Mouse (Mus musculus) embryo, embryonic 11 days (tissue): ENCODE measurements around the gene Epor.

ENCODE experiments used
- DNase-seq: peaks from one replicate; pipeline ENCODE4 v3.0.0-alpha.2; 2015

Epor gene

GRCm38 (mm10) chr9:21963417-21963816 lies at the start of gene Epor:
Gene Epor, minus strand, starts transcription at chr9:21963506.
- DNase-seq: peak; percentile 67

DNA sequence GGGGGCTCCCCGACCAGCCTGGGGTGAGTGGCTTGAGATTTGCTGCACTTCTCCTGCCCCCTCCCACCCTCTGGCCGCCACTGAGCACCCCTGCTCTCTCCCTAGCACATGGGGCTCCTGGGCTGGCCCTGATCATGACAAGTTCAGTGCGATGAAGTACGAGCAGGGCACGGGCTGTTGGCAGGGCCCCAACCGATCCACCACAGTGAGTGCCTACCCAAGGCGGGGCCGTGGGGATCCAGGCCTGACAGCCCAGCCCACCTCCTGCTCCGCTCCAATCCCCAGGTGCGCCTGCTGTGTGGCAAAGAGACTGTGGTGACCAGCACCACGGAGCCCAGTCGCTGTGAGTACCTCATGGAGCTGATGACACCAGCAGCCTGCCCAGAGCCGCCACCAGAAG lies 49.4 kb upstream of the Epor start:
- DNase-seq: no peak

GRCm38 (mm10) chr9:22011055-22011454 lies 47.7 kb upstream of the Epor start:
- DNase-seq: no peak

DNA sequence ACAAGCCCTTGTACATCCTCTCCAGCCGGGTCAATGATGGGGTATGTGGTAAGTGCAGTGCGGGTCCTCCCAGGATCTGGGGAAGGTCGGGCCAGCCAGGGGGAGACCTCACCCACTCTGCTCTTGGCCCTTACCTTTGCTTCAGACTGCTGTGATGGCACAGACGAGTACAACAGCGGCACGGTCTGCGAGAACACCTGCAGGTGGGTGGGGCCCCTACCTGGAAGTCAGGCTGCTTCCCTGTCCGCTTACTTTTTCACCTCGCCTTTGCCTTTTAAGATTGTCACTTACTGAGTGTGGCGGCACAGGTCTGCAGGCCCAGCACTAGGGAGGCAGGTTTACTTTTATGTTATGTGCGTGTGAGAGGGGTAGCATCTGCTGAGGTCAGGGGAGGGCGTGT lies 41.2 kb upstream of the Epor start:
- DNase-seq: no peak

DNA sequence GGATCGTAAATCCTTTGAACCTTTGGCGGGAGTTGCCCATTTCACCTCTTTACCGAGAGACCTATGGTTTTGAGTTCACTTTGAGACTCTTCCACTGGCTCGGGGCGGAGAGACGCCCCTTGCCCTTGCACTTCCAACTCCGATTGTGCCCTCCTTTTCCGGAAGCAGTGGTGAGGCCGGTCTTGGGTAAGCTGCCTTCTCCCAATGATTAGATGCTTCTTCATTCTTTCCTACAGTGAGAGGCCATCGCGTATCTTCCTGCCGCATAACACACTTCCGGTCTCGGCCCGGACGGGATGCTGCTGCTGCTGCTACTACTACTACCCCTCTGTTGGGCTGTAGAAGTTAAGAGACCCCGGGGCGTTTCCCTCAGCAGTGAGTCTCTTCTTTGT lies 39.9 kb upstream of the Epor start:
- peak; percentile 62 for DNase-seq

- DNase-seq: peak; percentile 100
Measured at GRCm38 (mm10) chr9:22002194-22003162, 39.2 kb upstream of the Epor start, which contains the start of the genes Ccdc151 and Prkcsh. Gene Ccdc151, minus strand, starts transcription at chr9:22002634. Gene Prkcsh, plus strand, starts transcription at chr9:22002806.

GRCm38 (mm10) chr9:22001633-22002032 lies 38.3 kb upstream of the Epor start:
- no peak for DNase-seq

GRCm38 (mm10) chr9:22000296-22000695 lies 37.0 kb upstream of the Epor start:
- DNase-seq: no peak

DNA sequence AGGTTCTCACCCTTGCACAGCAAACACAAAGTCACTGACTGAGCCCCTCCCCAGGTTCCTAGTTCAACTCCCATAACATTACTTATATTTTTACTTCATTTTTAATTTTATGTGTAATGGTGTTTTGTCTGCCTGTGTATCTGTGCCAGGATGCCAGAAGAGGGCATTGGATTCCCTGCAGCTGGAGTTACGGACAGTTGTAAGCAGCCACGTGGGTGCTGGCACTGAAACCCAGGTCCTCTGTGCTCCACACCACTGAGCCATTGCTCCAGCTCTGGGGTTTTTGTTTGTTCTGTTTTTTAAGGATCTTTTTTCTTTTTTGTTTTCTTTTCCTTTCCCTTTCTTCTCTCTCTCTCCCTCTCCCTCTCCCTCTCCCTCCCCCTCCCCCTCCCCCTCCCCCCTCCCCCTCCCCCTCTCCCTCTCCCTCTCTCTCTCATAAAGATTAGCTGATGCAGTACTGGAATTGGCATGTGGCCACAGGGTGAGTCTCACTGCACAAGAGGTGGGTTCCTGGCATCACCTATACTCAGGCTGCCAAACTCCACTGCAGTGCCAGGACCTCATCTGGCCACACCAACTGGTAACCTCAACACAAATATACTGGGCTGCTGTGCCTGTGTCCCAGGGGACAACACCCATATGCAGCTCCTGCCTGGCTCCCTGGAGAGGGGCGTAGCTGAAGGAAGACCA lies 33.0 kb upstream of the Epor start:
- no peak for DNase-seq

DNA sequence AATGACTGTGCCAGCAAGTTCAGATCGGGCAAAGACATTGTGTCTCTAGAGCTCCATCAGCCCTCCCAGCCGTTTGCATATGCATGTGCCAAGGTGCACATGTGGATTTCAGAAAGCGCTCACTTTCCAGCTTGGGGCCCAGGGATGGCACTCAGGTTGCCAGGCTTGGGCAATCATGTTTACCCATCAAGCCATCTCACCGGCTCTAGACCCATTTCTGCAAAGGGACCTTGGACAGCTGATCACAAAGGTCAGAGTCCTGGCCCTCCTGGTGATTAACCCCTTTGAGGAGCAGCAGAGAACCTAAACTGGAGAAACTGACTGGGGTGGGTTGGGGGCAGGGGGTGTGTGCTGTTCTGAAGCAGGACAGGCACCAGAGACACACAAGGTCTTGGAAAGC lies 28.9 kb upstream of the Epor start:
- DNase-seq: no peak

GRCm38 (mm10) chr9:21989230-21990110 lies 26.2 kb upstream of the Epor start, which contains the start of gene Rgl3:
Gene Rgl3, minus strand, starts transcription at chr9:21989446.
- DNase-seq: peak; percentile 70

GRCm38 (mm10) chr9:21988421-21989101 lies 25.3 kb upstream of the Epor start:
- peak; percentile 37 for DNase-seq

GRCm38 (mm10) chr9:21987592-21988342 lies 24.5 kb upstream of the Epor start:
- no peak for DNase-seq

- no peak for DNase-seq
Measured at GRCm38 (mm10) chr9:21983911-21984310, 20.6 kb upstream of the Epor start.

GRCm38 (mm10) chr9:21978398-21979128 lies 15.3 kb upstream of the Epor start:
- no peak for DNase-seq

GRCm38 (mm10) chr9:21977972-21978371 lies 14.7 kb upstream of the Epor start:
- DNase-seq: no peak

- DNase-seq: no peak
Measured at GRCm38 (mm10) chr9:21977331-21977730, 14.0 kb upstream of the Epor start.

DNA sequence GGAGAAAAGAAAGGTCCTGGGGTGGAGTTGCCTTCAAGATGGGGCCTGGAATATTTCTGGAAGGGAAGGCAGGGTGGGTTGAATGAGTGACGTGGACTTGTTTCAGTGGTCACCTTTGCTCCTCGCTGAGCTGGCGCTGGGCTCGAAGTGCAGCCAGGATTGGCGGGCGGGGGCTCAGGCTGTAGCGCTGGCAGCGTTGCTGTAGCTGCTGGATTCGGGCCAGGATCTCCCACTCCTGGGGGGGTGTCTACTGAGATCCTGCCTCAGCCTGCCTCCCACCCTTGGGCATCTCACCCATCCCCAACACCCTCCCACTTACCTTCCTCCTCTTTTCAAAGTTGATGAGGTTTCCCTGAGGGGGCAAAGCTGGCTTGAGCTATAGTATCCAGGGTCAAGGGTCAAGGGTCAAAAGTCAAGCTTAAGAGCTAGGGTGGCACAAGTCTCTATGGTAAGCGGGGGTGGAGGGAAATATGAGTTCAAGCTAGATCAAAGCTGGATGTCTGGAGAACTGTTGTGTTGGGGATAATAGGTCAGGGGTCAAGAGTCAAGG lies 13.4 kb upstream of the Epor start:
- no peak for DNase-seq

DNA sequence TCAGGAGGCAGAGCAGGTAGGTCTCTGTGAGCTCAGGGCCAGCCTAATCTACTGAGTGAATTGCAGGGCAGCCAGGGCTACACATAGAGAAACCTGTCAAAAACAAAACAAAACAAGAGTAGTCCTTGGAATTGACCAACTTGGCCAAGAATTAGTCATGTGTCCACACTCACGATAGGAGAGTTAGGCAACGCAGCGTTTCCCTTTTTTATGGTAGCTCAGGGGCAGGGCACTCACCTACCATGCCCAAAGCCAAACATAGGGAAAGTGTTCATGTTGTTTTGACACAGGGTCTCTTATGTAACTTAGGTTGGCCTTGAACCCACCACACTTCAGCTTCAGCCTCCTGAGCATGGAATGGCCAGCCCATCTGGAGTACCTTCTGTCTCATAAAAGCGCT lies 6.0 kb upstream of the Epor start:
- DNase-seq: no peak

DNA sequence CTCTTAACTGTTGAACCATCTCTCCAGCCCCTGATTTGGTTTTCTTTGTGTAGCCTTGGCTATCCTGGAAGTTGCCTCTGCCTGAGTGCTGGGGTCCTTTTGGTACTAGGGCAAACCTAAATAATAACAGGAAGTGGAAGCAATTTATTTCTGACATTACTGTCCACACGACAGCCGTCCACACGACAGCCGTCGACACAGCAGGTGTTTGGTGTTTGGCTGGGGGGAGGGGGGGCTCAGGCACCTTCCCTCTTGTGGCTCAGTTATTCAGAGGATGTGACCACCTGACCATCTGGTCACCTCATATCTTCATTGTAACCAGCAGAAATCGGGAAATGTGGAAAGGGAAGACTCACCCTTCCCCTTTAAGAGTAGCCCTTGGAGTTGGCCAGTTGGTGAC lies 5.6 kb upstream of the Epor start:
- no peak for DNase-seq
